Mouse (Mus musculus) liver, adult 2 months (tissue): ENCODE data around the gene Hoxd4.
A peak's percentile ranks its signal among the peaks of the same experiment; 100 is the strongest.

ENCODE experiments used
- CTCF ChIP-seq: fragments of 200-500 bp; IDR thresholded peaks from 2 replicates; pipeline ENCODE4 v1.5.1; 2011; ENCODE audit warnings: low read depth, low read length, control low read depth
- POLR2A ChIP-seq: fragments of 200-500 bp; IDR thresholded peaks from 2 replicates; pipeline ENCODE4 v1.6.1; 2011; ENCODE audit warnings: low read length, control low read depth; ENCODE audit not compliant: insufficient read depth; ENCODE audit errors: extremely low read depth

GRCm38 (mm10) chr2:74697567-74698121, 14.1 kb upstream of the Hoxd4 start, which contains the start of gene Hoxd9:
- TF ChIP-seq CTCF = peak; percentile 20; the same call in 1 of the 2 replicates
- TF ChIP-seq POLR2A = no peak
